Mouse (Mus musculus) heart, embryonic 11.5 days (tissue): ENCODE results near the gene Plxnb1. TPM values are rescaled to one million over a fixed set of nuclear protein-coding genes. Genes with fewer than 3 reads are reported as not detected.

Experiments
- ATAC-seq: fragments of 200-750 bp; cut with Nextera tagmentation; replicated peaks from 2 replicates; pipeline ENCODE4 v1.8.0; 2017; ENCODE audit warnings: moderate library complexity; ENCODE audit not compliant: insufficient number of reproducible peaks, low FRiP score, low TSS enrichment
- H3K27ac ChIP-seq: fragments of 300-500 bp; sonication (generic); 2 replicates; pipeline ENCODE4 v1.5.1; 2014; ENCODE audit warnings: mild to moderate bottlenecking, low read depth, low read length
- H3K27me3 ChIP-seq: fragments of 300-500 bp; sonication (generic); 2 replicates; pipeline ENCODE4 v1.6.1; 2014; ENCODE audit warnings: mild to moderate bottlenecking, low read length, mixed read lengths; ENCODE audit not compliant: control insufficient read depth, insufficient read depth
- H3K36me3 ChIP-seq: fragments of 300-500 bp; sonication (generic); 2 replicates; pipeline ENCODE4 v1.6.1; 2014; ENCODE audit warnings: mild to moderate bottlenecking, low read length, moderate library complexity, mixed read lengths; ENCODE audit not compliant: control insufficient read depth, insufficient read depth
- H3K4me1 ChIP-seq: fragments of 300-500 bp; sonication (generic); 2 replicates; pipeline ENCODE4 v1.6.1; 2014; ENCODE audit warnings: low read length; ENCODE audit not compliant: control insufficient read depth, insufficient read depth
- H3K4me2 ChIP-seq: fragments of 300-500 bp; sonication (generic); 2 replicates; pipeline ENCODE4 v1.6.1; 2014; ENCODE audit warnings: mild to moderate bottlenecking, moderate library complexity
- H3K4me3 ChIP-seq: fragments of 300-500 bp; sonication (generic); 2 replicates; pipeline ENCODE4 v1.5.1; 2014; ENCODE audit warnings: low read depth, low read length
- H3K9ac ChIP-seq: fragments of 300-500 bp; sonication (generic); 2 replicates; pipeline ENCODE4 v1.6.1; 2014; ENCODE audit warnings: mild to moderate bottlenecking, low read depth, low read length, moderate library complexity
- H3K9me3 ChIP-seq: fragments of 300-500 bp; sonication (generic); replicated peaks from 2 replicates; pipeline ENCODE4 v1.6.1; 2016; ENCODE audit warnings: low read length; ENCODE audit not compliant: control insufficient read depth
- WGBS: fragments of 180-500 bp; shearing (Covaris S2); extraction: QIAGEN DNeasy Blood & Tissue Kit; methylation state at CpG from one replicate; pipeline ENCODE4 v1.1.7; 2014; ENCODE audit not compliant: insufficient replicate concordance; 5-methylcytosine and 5-hydroxymethylcytosine counted together
- polyA plus RNA-seq: library from polyadenylated mRNA; unstranded; fragments of >200 nt; fragmentation: Nextera tagmentation; extraction: Ambion mirVana; gene quantifications from 2 replicates; pipeline ENCODE4 v1.2.1, GENCODE M21; 2014

Gene Plxnb1
- polyA plus RNA-seq, 1 experiment from 2014 or later = 5.5 TPM

- no peak overlapping the region for H3K4me3 ChIP-seq
- no peak overlapping the region for H3K9ac ChIP-seq
- H3K36me3 ChIP-seq = peaks cover 19% of the 10 kb centered on the region
- H3K4me2 ChIP-seq = no peak overlapping the region
- 79% methylated on average over 5 of the region's 5 CpGs for WGBS
- no peak overlapping the region for H3K27ac ChIP-seq
- ATAC-seq = no peak
- no peaks in the 10 kb centered on the region for H3K27me3 ChIP-seq
- H3K4me1 ChIP-seq = peaks cover 39% of the 10 kb centered on the region
- no peaks in the 10 kb centered on the region for H3K9me3 ChIP-seq
These were observed 6.8 kb downstream of the Plxnb1 start for GRCm38 (mm10) chr9:109101933-109102445.

DNA sequence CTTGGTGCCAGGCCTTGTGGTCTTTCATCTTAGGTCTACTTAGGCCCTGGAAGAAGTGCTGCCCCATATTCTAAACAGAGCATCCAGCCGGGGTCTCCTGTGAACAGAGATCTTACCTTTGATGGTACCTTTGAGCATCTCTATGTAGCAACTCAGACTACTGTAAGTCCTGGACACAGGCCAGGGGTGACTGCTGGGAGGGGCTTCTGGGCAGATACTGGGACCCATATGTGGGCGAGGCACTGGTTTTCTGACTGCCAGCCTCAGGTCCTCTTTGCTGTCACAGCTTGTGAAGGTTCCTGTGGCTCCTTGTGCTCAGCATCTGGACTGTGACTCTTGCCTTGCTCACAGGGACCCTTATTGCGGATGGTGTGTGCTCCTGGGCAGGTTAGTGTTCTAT is 7.4 kb downstream of the Plxnb1 start:
- Histone ChIP-seq H3K36me3 (peaks cover 19% of the 10 kb centered on the region), H3K27ac (no peak overlapping the region), H3K4me2 (no peak overlapping the region), H3K4me3 (no peak overlapping the region), H3K9ac (no peak overlapping the region), H3K9me3 (no peaks in the 10 kb centered on the region), H3K27me3 (no peaks in the 10 kb centered on the region), H3K4me1 (peaks cover 33% of the 10 kb centered on the region)
- no peak for ATAC-seq
- 84% methylated on average over 3 of the region's 3 CpGs for WGBS

DNA sequence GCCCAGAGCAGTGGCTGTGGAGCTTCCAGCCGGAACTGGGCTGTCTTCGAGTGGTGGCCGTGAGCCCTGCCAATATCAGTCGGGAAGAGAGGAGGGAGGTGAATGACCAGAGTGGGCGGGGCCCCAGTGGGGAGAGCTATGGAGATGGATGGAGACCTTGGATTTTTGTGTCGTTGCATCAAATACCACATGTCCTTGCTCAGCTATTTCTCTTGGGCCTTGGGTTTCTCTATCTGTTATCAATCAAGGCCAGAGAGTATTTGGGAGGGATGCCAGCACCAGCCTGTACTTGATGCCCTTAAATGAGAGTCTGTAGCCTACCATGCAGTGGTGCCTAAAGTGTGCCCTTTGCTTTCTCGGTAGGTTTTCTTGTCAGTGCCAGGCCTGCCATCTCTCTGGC is 8.1 kb downstream of the Plxnb1 start:
- no peaks in the 10 kb centered on the region for H3K27me3 ChIP-seq
- no peak for ATAC-seq
- H3K4me3 ChIP-seq = no peak overlapping the region
- H3K9me3 ChIP-seq = no peaks in the 10 kb centered on the region
- H3K9ac ChIP-seq = no peak overlapping the region
- peaks cover 26% of the 10 kb centered on the region for H3K4me1 ChIP-seq
- no peak overlapping the region for H3K27ac ChIP-seq
- WGBS = 65% methylated on average over 7 of the region's 7 CpGs
- H3K4me2 ChIP-seq = no peak overlapping the region
- H3K36me3 ChIP-seq = peaks cover 19% of the 10 kb centered on the region

- no peak overlapping the region for H3K27ac ChIP-seq
- no peak overlapping the region for H3K9ac ChIP-seq
- H3K4me2 ChIP-seq = no peak overlapping the region
- H3K36me3 ChIP-seq = peaks cover 25% of the 10 kb centered on the region
- H3K9me3 ChIP-seq = no peaks in the 10 kb centered on the region
- no peak overlapping the region for H3K4me3 ChIP-seq
- WGBS = 90% methylated on average over 9 of the region's 9 CpGs
- peaks cover 18% of the 10 kb centered on the region for H3K4me1 ChIP-seq
- ATAC-seq = no peak
- H3K27me3 ChIP-seq = no peaks in the 10 kb centered on the region
These were observed 8.9 kb downstream of the Plxnb1 start for GRCm38 (mm10) chr9:109104083-109104482.

DNA sequence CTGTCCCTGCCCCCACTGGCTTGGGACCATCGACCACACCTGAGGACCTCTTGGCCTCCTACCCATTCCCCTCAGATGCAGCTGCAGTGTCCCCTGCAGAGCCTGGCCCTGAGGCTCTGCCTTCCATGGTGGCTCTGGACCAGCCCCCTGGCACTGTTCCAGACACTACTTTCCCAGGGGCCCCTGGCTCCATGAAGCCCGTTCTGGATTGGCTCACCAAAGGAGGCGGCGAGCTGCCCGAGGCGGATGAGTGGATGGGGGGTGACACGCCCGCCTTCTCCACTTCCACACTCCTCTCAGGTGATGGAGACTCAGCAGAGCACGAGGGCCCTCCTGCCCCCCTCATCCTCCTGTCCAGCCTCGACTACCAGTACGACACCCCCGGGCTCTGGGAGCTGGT is 9.8 kb downstream of the Plxnb1 start:
- H3K4me2 ChIP-seq = no peak overlapping the region
- no peak overlapping the region for H3K9ac ChIP-seq
- no peak overlapping the region for H3K4me3 ChIP-seq
- no peak overlapping the region for H3K27ac ChIP-seq
- H3K9me3 ChIP-seq = no peaks in the 10 kb centered on the region
- peaks cover 32% of the 10 kb centered on the region for H3K36me3 ChIP-seq
- no peaks in the 10 kb centered on the region for H3K27me3 ChIP-seq
- WGBS = 76% methylated on average over 12 of the region's 12 CpGs
- ATAC-seq = no peak
- peaks cover 10% of the 10 kb centered on the region for H3K4me1 ChIP-seq

- Histone ChIP-seq H3K36me3 (peaks cover 34% of the 10 kb centered on the region), H3K4me1 (peaks cover 10% of the 10 kb centered on the region), H3K9me3 (no peaks in the 10 kb centered on the region), H3K27ac (no peak overlapping the region), H3K4me3 (no peak overlapping the region), H3K9ac (no peak overlapping the region), H3K4me2 (no peak overlapping the region), H3K27me3 (no peaks in the 10 kb centered on the region)
- 89% methylated on average over 12 of the region's 12 CpGs for WGBS
- ATAC-seq = no peak
These were observed 10.5 kb downstream of the Plxnb1 start for GRCm38 (mm10) chr9:109105648-109106047.

- Histone ChIP-seq H3K4me2 (no peak overlapping the region), H3K4me1 (peaks cover 10% of the 10 kb centered on the region), H3K9ac (no peak overlapping the region), H3K36me3 (peaks cover 39% of the 10 kb centered on the region), H3K4me3 (no peak overlapping the region), H3K27ac (no peak overlapping the region), H3K27me3 (no peaks in the 10 kb centered on the region), H3K9me3 (no peaks in the 10 kb centered on the region)
- ATAC-seq = no peak
- WGBS = 74% methylated on average over 5 of the region's 6 CpGs
These were observed 12.2 kb downstream of the Plxnb1 start for GRCm38 (mm10) chr9:109107341-109107740.

DNA sequence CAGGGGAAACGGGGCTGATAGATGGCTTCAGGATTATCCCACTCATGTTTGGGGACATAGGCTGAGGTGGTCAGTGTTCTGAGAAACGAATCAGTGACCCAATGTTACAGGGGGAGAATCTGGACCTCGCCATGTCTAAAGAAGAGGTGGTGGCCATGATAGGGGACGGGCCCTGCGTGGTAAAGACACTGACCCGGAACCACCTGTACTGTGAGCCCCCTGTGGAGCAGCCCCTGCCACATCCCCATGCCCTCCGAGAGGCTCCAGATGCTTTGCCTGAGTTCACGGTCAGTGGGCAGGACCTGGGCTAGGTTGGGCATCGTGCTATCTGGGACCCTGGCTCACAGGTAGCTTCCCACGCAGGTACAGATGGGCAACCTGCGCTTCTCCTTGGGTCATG is 15.1 kb downstream of the Plxnb1 start:
- Histone ChIP-seq H3K4me1 (no peaks in the 10 kb centered on the region; the same call in 1 of the 2 replicates), H3K9me3 (no peaks in the 10 kb centered on the region), H3K27ac (no peak overlapping the region), H3K36me3 (peaks cover 54% of the 10 kb centered on the region), H3K9ac (no peak overlapping the region), H3K4me3 (no peak overlapping the region), H3K27me3 (no peaks in the 10 kb centered on the region), H3K4me2 (no peak overlapping the region)
- WGBS = 90% methylated on average over 11 of the region's 11 CpGs
- no peak for ATAC-seq

- no peak overlapping the region for H3K27ac ChIP-seq
- no peaks in the 10 kb centered on the region for H3K27me3 ChIP-seq
- H3K36me3 ChIP-seq = peaks cover 56% of the 10 kb centered on the region
- no peak for ATAC-seq
- no peaks in the 10 kb centered on the region for H3K9me3 ChIP-seq
- no peak overlapping the region for H3K4me3 ChIP-seq
- H3K4me1 ChIP-seq = no peaks in the 10 kb centered on the region
- H3K9ac ChIP-seq = no peak overlapping the region
- H3K4me2 ChIP-seq = no peak overlapping the region
- 75% methylated on average over 4 of the region's 4 CpGs for WGBS
These were observed 15.9 kb downstream of the Plxnb1 start for GRCm38 (mm10) chr9:109111101-109111500.
